Mouse (Mus musculus) ovary, adult 10 weeks (tissue): ENCODE results near the gene Hist1h1b. TPM values are rescaled to one million over a fixed set of nuclear protein-coding genes. Genes with fewer than 3 reads are reported as not detected.

Experiments used
- polyA plus RNA-seq: library from polyadenylated mRNA; stranded (reverse); fragments of 350-450 nt; fragmentation: Illumina TruSeq; extraction: RNeasy Lipid Tissue Mini Kit (QIAGEN cat#74804); gene quantifications from one replicate; pipeline ENCODE4 v1.2.3, GENCODE M21; 2014

The Hist1h1b gene
- polyA plus RNA-seq = not detected

GRCm38 (mm10) chr13:21779767-21780731, at the start of gene Hist1h1b:
Gene Hist1h1b, minus strand, starts transcription at chr13:21780625.

DNA sequence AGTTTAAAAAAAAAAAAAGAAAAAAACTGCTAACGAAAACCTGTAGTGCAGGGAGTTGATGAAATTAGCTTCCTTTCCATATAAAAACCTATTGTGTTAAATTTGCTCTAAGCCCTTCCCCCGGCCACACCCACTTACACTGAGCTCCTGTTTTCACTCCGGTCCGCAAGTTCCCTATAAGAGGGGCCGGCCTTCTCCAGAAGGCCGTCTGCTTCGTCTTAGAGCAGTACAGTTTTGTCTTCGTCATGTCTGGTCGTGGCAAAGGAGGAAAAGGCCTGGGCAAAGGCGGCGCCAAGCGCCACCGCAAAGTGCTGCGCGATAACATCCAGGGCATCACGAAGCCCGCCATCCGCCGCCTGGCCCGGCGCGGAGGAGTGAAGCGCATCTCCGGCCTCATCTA, 31.1 kb upstream of the Hist1h1b start, which contains the start of gene Hist1h4m:
Hist1h4m (plus strand) TSS at position 208 of the 400 bp plus-strand sequence.

DNA sequence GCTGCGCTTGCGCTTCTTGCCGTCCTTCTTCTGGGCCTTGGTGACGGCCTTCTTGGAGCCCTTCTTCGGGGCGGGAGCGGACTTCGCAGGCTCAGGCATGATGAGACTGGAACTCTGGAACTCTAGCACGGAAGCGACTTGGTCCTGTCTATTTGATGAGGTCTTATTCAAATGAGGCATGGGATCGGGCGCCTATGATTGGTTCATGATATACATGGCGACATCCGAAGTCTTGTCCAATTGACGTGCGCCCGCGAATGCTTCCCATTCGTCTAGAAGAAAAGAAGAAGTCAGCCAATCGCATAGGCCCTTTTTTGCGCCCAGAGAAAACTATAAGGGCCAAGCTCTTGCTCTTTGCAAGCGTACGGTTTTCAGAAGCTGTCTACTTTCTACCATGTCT, 29.6 kb upstream of the Hist1h1b start, which contains the start of the genes Hist1h2bq and Hist1h2ao:
Hist1h2bq (minus strand) TSS at position 125 of the 400 bp plus-strand sequence.
Hist1h2ao (plus strand) TSS at position 393 of the 400 bp plus-strand sequence.

GRCm38 (mm10) chr13:21786899-21787629, 6.6 kb upstream of the Hist1h1b start, which contains the start of the genes Hist1h2an and Hist1h2bp:
Gene Hist1h2an, minus strand, starts transcription at chr13:21787218.
Gene Hist1h2bp, plus strand, starts transcription at chr13:21787461.

GRCm38 (mm10) chr13:21783255-21783617, 2.8 kb upstream of the Hist1h1b start, which contains the start of gene Hist1h3i:
Gene Hist1h3i, minus strand, starts transcription at chr13:21783370.

DNA sequence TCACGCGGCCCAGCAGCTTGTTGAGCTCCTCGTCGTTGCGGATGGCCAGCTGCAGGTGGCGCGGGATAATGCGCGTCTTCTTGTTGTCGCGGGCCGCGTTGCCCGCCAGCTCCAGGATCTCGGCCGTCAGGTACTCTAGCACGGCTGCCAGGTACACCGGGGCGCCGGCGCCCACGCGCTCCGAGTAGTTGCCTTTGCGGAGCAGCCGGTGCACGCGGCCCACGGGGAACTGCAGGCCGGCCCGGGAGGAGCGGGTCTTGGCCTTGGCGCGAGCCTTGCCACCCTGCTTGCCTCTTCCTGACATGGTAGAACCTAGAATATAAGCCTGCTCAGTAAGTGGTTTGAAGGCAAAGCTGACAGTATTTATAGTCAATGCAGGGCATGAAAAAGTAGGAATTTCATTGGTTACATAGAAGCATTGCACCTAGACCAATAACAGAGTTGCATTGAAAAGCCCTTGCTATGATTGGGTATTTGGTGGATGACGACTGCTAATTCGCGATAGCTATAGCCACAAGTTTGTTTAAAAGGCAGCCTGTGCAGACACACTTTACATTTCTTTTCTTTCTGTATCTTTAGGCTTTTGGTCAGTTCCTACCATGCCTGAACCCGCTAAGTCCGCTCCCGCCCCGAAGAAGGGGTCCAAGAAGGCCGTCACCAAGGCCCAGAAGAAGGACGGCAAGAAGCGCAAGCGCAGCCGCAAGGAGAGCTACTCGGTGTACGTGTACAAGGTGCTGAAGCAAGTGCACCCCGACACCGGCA, 26.7 kb downstream of the Hist1h1b start, which contains the start of the genes Hist1h2ak and Hist1h2bn:
Hist1h2ak (minus strand) TSS at position 304 of the 762 bp plus-strand sequence.
Hist1h2bn (plus strand) TSS at position 600 of the 762 bp plus-strand sequence.

DNA sequence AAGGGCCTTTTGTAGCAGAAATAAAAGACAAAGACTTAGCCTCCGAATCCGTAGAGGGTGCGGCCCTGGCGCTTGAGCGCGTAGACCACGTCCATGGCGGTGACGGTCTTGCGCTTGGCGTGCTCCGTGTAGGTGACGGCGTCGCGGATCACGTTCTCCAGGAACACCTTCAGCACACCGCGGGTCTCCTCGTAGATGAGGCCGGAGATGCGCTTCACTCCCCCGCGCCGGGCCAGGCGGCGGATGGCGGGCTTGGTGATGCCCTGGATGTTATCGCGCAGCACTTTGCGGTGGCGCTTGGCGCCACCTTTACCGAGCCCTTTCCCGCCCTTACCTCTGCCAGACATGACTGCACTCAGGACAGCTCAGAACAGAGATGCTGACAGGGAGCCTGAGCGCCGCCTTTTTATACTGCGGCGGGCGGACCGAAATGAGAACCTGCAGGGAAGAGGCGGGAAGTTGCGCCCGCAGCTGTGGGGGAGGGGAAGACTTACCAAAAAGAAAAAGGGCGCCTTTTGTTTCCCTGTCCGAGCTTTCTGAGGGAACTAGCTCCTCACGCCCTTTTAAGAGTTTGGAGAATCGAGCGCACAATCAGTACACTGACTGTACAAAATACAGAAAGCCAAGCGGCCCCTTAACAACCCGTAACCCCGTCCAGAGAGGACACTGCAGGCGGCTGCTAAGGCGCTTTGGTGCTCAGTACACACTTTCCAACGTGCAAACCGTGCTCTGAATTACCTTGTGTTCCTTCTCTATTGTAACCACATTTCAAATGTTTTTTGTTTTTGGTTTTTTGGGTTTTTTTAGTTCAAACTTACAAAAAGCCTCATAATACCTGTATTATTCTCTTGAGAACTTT, 30.0 kb downstream of the Hist1h1b start, which contains the start of gene Hist1h4k:
Hist1h4k (minus strand) TSS at position 347 of the 859 bp plus-strand sequence.

DNA sequence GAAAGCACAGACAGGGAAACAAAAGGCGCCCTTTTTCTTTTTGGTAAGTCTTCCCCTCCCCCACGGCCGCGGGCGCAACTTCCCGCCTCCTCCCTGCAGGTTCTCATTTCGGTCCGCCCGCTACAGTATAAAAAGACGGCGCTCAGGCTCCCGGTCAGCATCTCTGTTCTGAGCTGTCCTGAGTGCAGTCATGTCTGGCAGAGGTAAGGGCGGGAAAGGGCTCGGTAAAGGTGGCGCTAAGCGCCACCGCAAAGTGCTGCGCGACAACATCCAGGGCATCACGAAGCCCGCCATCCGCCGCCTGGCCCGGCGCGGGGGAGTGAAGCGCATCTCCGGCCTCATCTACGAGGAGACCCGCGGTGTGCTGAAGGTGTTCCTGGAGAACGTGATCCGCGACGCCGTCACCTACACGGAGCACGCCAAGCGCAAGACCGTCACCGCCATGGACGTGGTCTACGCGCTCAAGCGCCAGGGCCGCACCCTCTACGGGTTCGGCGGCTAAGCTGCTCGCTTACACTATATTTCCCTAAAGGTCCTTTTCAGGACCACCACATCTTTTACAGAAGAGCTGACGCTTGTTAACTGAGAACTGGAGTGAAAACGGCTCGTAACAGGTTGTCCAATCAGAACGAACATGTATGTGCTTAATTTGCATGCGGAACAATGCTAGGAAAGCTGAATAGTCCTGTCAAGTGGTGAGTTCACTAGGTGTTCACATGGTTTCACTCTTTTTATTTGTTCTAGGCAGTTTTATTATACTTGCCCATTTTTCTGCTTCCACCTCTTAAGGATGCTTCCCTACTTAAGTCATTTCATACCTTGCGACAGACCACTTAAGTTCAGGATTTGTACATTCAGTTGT, 45.3 kb downstream of the Hist1h1b start, which contains the start of gene Hist1h4j:
Hist1h4j (plus strand) TSS at position 159 of the 862 bp plus-strand sequence.

Other genes with a start within 250 kb of the Hist1h1b start
- gene Zkscan8, start 249.5 kb downstream of the Hist1h1b start, polyA plus RNA-seq = 69.8 TPM
- not detected for gene Olfr1366, start 237.8 kb downstream of the Hist1h1b start, polyA plus RNA-seq
- gene Olfr1535, start 220.7 kb downstream of the Hist1h1b start, polyA plus RNA-seq = not detected
- gene Olfr1364, start 198.9 kb downstream of the Hist1h1b start, polyA plus RNA-seq = not detected
- gene Olfr1362, start 166.6 kb downstream of the Hist1h1b start, polyA plus RNA-seq = not detected
- gene Olfr11, start 138.1 kb downstream of the Hist1h1b start, polyA plus RNA-seq = not detected
- gene Olfr1361, start 117.2 kb downstream of the Hist1h1b start, polyA plus RNA-seq = not detected
- gene Olfr1360, start 103.2 kb downstream of the Hist1h1b start, polyA plus RNA-seq = not detected
- not detected for gene Olfr1359, start 82.5 kb downstream of the Hist1h1b start, polyA plus RNA-seq
- gene Hist1h2bl, start 64.5 kb downstream of the Hist1h1b start, polyA plus RNA-seq = not detected
- gene Hist1h2ai, start 64.2 kb downstream of the Hist1h1b start, polyA plus RNA-seq = not detected
- gene Hist1h3h, start 63.0 kb downstream of the Hist1h1b start, polyA plus RNA-seq = not detected
- gene Hist1h2bm, start 58.6 kb downstream of the Hist1h1b start, polyA plus RNA-seq = not detected
- not detected for gene Hist1h4j, start 45.6 kb downstream of the Hist1h1b start, polyA plus RNA-seq
- not detected for gene Hist1h4k, start 30.1 kb downstream of the Hist1h1b start, polyA plus RNA-seq
- gene Hist1h2ak, start 26.8 kb downstream of the Hist1h1b start, polyA plus RNA-seq = not detected
- gene Hist1h2bn, start 26.5 kb downstream of the Hist1h1b start, polyA plus RNA-seq = not detected
- not detected for gene Hist1h3i, start 2.7 kb upstream of the Hist1h1b start, polyA plus RNA-seq
- gene Hist1h2an, start 6.6 kb upstream of the Hist1h1b start, polyA plus RNA-seq = not detected
- not detected for gene Hist1h2bp, start 6.8 kb upstream of the Hist1h1b start, polyA plus RNA-seq
- gene Hist1h2bq, start 29.6 kb upstream of the Hist1h1b start, polyA plus RNA-seq = not detected
- not detected for gene Hist1h2ao, start 29.8 kb upstream of the Hist1h1b start, polyA plus RNA-seq
- gene Hist1h4m, start 31.1 kb upstream of the Hist1h1b start, polyA plus RNA-seq = not detected
- not detected for gene Hist1h4n, start 51.6 kb upstream of the Hist1h1b start, polyA plus RNA-seq
- gene Hist1h2ap, start 52.9 kb upstream of the Hist1h1b start, polyA plus RNA-seq = not detected
- gene Hist1h2br, start 53.1 kb upstream of the Hist1h1b start, polyA plus RNA-seq = 0.54 TPM
- gene Zfp184, start 164.5 kb upstream of the Hist1h1b start, polyA plus RNA-seq = 18.4 TPM
- not detected for gene Pom121l2, start 200.6 kb upstream of the Hist1h1b start, polyA plus RNA-seq
- not detected for gene Prss16, start 229.1 kb upstream of the Hist1h1b start, polyA plus RNA-seq